Mouse (Mus musculus) C3H10T1/2 (cell line): ENCODE measurements around the gene Lman2l. TPM values are rescaled to one million over a fixed set of nuclear protein-coding genes. Genes with fewer than 3 reads are reported as not detected.

Source experiments
- polyA plus RNA-seq, 2 experiments: library from polyadenylated mRNA; unstranded; fragments of >200 nt; fragmentation: generic; extraction: Trizol; gene quantifications; one replicate each; pipeline ENCODE4 v1.2.1; 2012; ENCODE audit warnings: missing spikeins in 2 of 2

The Lman2l gene
- 10 to 100 TPM in 1 of 2 experiments, 1 to 10 TPM in 1; 8.3 to 20.3 TPM for polyA plus RNA-seq

GRCm38 (mm10) chr1:36444471-36445464 lies at the start of gene Lman2l:
TSS of gene Lman2l (minus strand) at chr1:36445271.

GRCm38 (mm10) chr1:36471181-36472105 lies 26.4 kb upstream of the Lman2l start, which contains the start of gene Cnnm4:
TSS of gene Cnnm4 (plus strand) at chr1:36471620.

DNA sequence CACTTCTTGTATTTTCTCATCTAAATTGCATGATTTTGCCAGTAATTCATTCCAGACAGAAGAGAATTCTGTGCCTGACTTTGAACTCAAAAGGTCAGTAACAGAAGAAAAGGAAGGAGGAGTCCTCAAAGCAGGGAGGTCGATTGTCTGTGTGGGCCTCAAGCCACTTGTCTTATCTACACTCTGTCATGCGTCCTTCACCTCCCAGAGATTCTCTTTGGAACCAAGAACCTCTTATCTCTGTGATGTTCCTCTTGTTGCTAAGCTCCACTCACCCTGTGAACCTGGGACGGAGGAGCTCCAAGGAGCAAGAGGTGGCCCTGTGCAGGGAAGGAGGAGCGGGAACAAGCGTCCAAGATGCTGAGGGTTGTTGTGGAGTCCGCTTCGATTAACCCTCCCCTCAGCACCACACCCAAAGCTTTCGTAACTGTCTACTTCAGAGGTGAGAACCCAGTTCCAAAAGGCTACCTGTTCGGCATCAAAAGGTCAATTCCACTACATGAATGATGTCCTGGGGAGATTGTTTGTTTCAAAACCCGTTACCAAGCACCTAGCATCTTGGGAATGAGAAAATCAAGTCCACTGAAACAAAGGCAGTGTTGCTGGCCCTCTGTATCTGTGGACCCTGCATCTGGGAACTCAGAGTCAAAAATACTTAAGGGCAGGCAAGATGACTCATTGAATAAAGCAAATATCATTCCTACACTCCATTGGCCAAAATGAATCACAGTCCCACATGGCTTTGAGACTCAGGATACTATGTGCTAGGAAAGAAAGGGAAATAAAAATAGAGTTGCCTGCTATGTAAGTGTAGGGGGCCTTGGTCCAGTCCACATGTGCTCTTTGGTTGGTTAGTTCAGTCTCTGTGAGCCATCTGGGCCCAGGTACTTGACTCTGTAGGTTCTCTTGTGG lies 72.9 kb downstream of the Lman2l start, which contains the start of gene Fer1l5:
TSS of gene Fer1l5 (plus strand) at position 358 of the 912 bp plus-strand sequence.

Other genes starting within 250 kb of the Lman2l start
- 10 to 100 TPM in 1 of 2 experiments, 1 to 10 TPM in 1; 4.7 to 21.0 TPM for gene Uggt1, start 200.6 kb downstream of the Lman2l start, polyA plus RNA-seq
- gene Neurl3, start 170.6 kb downstream of the Lman2l start, polyA plus RNA-seq, result under 1 TPM; 0.07 TPM
- gene Arid5a, start 137.5 kb downstream of the Lman2l start, polyA plus RNA-seq, result 1 to 10 TPM; 5.5 to 7.4 TPM
- 10 to 100 TPM in 1 of 2 experiments, 1 to 10 TPM in 1; 4.5 to 29.7 TPM for gene Kansl3, start 76.1 kb downstream of the Lman2l start, polyA plus RNA-seq
- under 1 TPM; 0.01 to 0.30 TPM for gene Fer1l5, start 73.0 kb downstream of the Lman2l start, polyA plus RNA-seq
- gene Cnnm4, start 26.3 kb upstream of the Lman2l start, polyA plus RNA-seq, result 1 to 10 TPM in 1 of 2 experiments, under 1 TPM in 1; 0.85 to 3.6 TPM
- gene Cnnm3, start 66.6 kb upstream of the Lman2l start, polyA plus RNA-seq, result 1 to 10 TPM; 2.3 to 6.9 TPM
- 1 to 10 TPM in 1 of 2 experiments, under 1 TPM in 1; 0.08 to 3.8 TPM for gene Ankrd23, start 91.6 kb upstream of the Lman2l start, polyA plus RNA-seq
- not detected for gene Gm42417, start 94.2 kb upstream of the Lman2l start, polyA plus RNA-seq
- 10 to 100 TPM in 1 of 2 experiments, 1 to 10 TPM in 1; 9.1 to 10.9 TPM for gene Ankrd39, start 102.2 kb upstream of the Lman2l start, polyA plus RNA-seq
- gene Sema4c, start 113.1 kb upstream of the Lman2l start, polyA plus RNA-seq, result 10 to 100 TPM in 1 of 2 experiments, 1 to 10 TPM in 1; 1.1 to 14.7 TPM
- under 1 TPM in 1 of 2 experiments, not detected in 1; 0.99 TPM for gene Fam178b, start 237.9 kb upstream of the Lman2l start, polyA plus RNA-seq
- gene Cox5b, start 246.2 kb upstream of the Lman2l start, polyA plus RNA-seq, result 100 to 1,000 TPM; 774 to 799 TPM